Mouse (Mus musculus): ENCODE results near the gene Brk1. TPM values are rescaled to one million over a fixed set of nuclear protein-coding genes. Genes with fewer than 3 reads are reported as not detected.

The Brk1 gene
- polyA plus RNA-seq, 1 experiment from 2014 or later = 220 TPM

GRCm38 (mm10) chr6:113632863-113633262 is 28.3 kb downstream of the Brk1 start:
- H3K9ac ChIP-seq (ENCODE audit: low read length) = no peak overlapping the region
- H3K9me3 ChIP-seq (ENCODE audit: control insufficient read depth, low read length) = no peaks in the 10 kb centered on the region
- ATAC-seq (ENCODE audit: insufficient read depth, low FRiP score, low TSS enrichment) (no peak), DNase-seq (ENCODE audit: low spot score) (no peak)
- 90% methylated on average over 4 of the region's 4 CpGs for WGBS
- no peaks in the 10 kb centered on the region for H3K4me1 ChIP-seq (ENCODE audit: control insufficient read depth, insufficient read depth, low read length)
- H3K27ac ChIP-seq (ENCODE audit: low read depth, low read length) = no peak overlapping the region
- H3K27me3 ChIP-seq (ENCODE audit: control insufficient read depth, insufficient read depth, low read length) = no peaks in the 10 kb centered on the region
- H3K4me3 ChIP-seq (ENCODE audit: low read depth, low read length) = no peak overlapping the region
- no peak overlapping the region for H3K4me2 ChIP-seq (ENCODE audit: low read depth)
- peaks cover 5% of the 10 kb centered on the region; the same call in 1 of the 2 replicates for H3K36me3 ChIP-seq (ENCODE audit: control insufficient read depth, insufficient read depth, low read length)

GRCm38 (mm10) chr6:113638302-113639040 is 33.9 kb downstream of the Brk1 start, which contains the start of gene Irak2:
TSS of gene Irak2 (plus strand) at chr6:113638467.
- Histone ChIP-seq H3K27ac (ENCODE audit: low read depth, low read length) (no peak within 1 kb of the TSS), H3K36me3 (ENCODE audit: control insufficient read depth, insufficient read depth, low read length) (no peaks in the 10 kb centered on the region), H3K4me1 (ENCODE audit: control insufficient read depth, insufficient read depth, low read length) (0 out of 2 replicates have a peak, but pooled peaks cover 3% of the 10 kb centered on the region), H3K4me3 (ENCODE audit: low read depth, low read length) (peak within 1 kb of the TSS; percentile 40), H3K27me3 (ENCODE audit: control insufficient read depth, insufficient read depth, low read length) (no peaks in the 10 kb centered on the region), H3K4me2 (ENCODE audit: low read depth) (peak within 1 kb of the TSS; percentile 65), H3K9ac (ENCODE audit: low read length) (peak within 1 kb of the TSS; percentile 56), H3K9me3 (ENCODE audit: control insufficient read depth, low read length) (no peaks in the 10 kb centered on the region)
- peak; percentile 93 for DNase-seq (ENCODE audit: low spot score)
- WGBS = 10% methylated on average over 37 of the region's 37 CpGs
- peak; percentile 91 for ATAC-seq (ENCODE audit: insufficient read depth, low FRiP score, low TSS enrichment)

GRCm38 (mm10) chr6:113639201-113639600 is 34.6 kb downstream of the Brk1 start:
- Histone ChIP-seq H3K4me1 (ENCODE audit: control insufficient read depth, insufficient read depth, low read length) (0 out of 2 replicates have a peak, but pooled peaks cover 3% of the 10 kb centered on the region), H3K9me3 (ENCODE audit: control insufficient read depth, low read length) (no peaks in the 10 kb centered on the region), H3K36me3 (ENCODE audit: control insufficient read depth, insufficient read depth, low read length) (no peaks in the 10 kb centered on the region), H3K9ac (ENCODE audit: low read length) (no peak overlapping the region), H3K4me3 (ENCODE audit: low read depth, low read length) (no peak overlapping the region), H3K27me3 (ENCODE audit: control insufficient read depth, insufficient read depth, low read length) (no peaks in the 10 kb centered on the region), H3K4me2 (ENCODE audit: low read depth) (no peak overlapping the region), H3K27ac (ENCODE audit: low read depth, low read length) (no peak overlapping the region)
- 86% methylated on average over 4 of the region's 4 CpGs for WGBS
- DNase-seq (ENCODE audit: low spot score) = no peak
- no peak for ATAC-seq (ENCODE audit: insufficient read depth, low FRiP score, low TSS enrichment)

- Histone ChIP-seq H3K4me3 (ENCODE audit: low read depth, low read length) (no peak overlapping the region), H3K36me3 (ENCODE audit: control insufficient read depth, insufficient read depth, low read length) (no peaks in the 10 kb centered on the region), H3K4me2 (ENCODE audit: low read depth) (no peak overlapping the region), H3K4me1 (ENCODE audit: control insufficient read depth, insufficient read depth, low read length) (0 out of 2 replicates have a peak, but pooled peaks cover 3% of the 10 kb centered on the region), H3K27me3 (ENCODE audit: control insufficient read depth, insufficient read depth, low read length) (no peaks in the 10 kb centered on the region), H3K27ac (ENCODE audit: low read depth, low read length) (no peak overlapping the region), H3K9me3 (ENCODE audit: control insufficient read depth, low read length) (no peaks in the 10 kb centered on the region), H3K9ac (ENCODE audit: low read length) (no peak overlapping the region)
- DNase-seq (ENCODE audit: low spot score) (no peak), ATAC-seq (ENCODE audit: insufficient read depth, low FRiP score, low TSS enrichment) (no peak)
- WGBS = 92% methylated on average over 8 of the region's 8 CpGs
Measured at GRCm38 (mm10) chr6:113642605-113643004, 38.0 kb downstream of the Brk1 start.

GRCm38 (mm10) chr6:113643021-113643420 is 38.4 kb downstream of the Brk1 start:
- no peak overlapping the region for H3K27ac ChIP-seq (ENCODE audit: low read depth, low read length)
- no peak overlapping the region for H3K4me2 ChIP-seq (ENCODE audit: low read depth)
- no peak for DNase-seq (ENCODE audit: low spot score)
- no peak for ATAC-seq (ENCODE audit: insufficient read depth, low FRiP score, low TSS enrichment)
- 85% methylated on average over 4 of the region's 4 CpGs for WGBS
- H3K9ac ChIP-seq (ENCODE audit: low read length) = no peak overlapping the region
- H3K4me3 ChIP-seq (ENCODE audit: low read depth, low read length) = no peak overlapping the region
- no peaks in the 10 kb centered on the region for H3K9me3 ChIP-seq (ENCODE audit: control insufficient read depth, low read length)
- H3K27me3 ChIP-seq (ENCODE audit: control insufficient read depth, insufficient read depth, low read length) = no peaks in the 10 kb centered on the region
- H3K36me3 ChIP-seq (ENCODE audit: control insufficient read depth, insufficient read depth, low read length) = no peaks in the 10 kb centered on the region
- 0 out of 2 replicates have a peak, but pooled peaks cover 3% of the 10 kb centered on the region for H3K4me1 ChIP-seq (ENCODE audit: control insufficient read depth, insufficient read depth, low read length)

GRCm38 (mm10) chr6:113643967-113644366 is 39.4 kb downstream of the Brk1 start:
- no peak for ATAC-seq (ENCODE audit: insufficient read depth, low FRiP score, low TSS enrichment)
- H3K4me1 ChIP-seq (ENCODE audit: control insufficient read depth, insufficient read depth, low read length) = no peaks in the 10 kb centered on the region
- WGBS = 93% methylated on average over 2 of the region's 2 CpGs

GRCm38 (mm10) chr6:113644808-113645207 is 40.2 kb downstream of the Brk1 start:
- Histone ChIP-seq H3K4me3 (ENCODE audit: low read depth, low read length) (no peak overlapping the region), H3K27me3 (ENCODE audit: control insufficient read depth, insufficient read depth, low read length) (no peaks in the 10 kb centered on the region), H3K9me3 (ENCODE audit: control insufficient read depth, low read length) (no peaks in the 10 kb centered on the region), H3K9ac (ENCODE audit: low read length) (no peak overlapping the region), H3K36me3 (ENCODE audit: control insufficient read depth, insufficient read depth, low read length) (no peaks in the 10 kb centered on the region), H3K4me1 (ENCODE audit: control insufficient read depth, insufficient read depth, low read length) (no peaks in the 10 kb centered on the region), H3K4me2 (ENCODE audit: low read depth) (no peak overlapping the region), H3K27ac (ENCODE audit: low read depth, low read length) (no peak overlapping the region)
- no peak for DNase-seq (ENCODE audit: low spot score)
- no peak for ATAC-seq (ENCODE audit: insufficient read depth, low FRiP score, low TSS enrichment)
- 89% methylated on average over 8 of the region's 8 CpGs for WGBS

More at GRCm38 (mm10) chr6:113643967-113644366, 39.4 kb downstream of the Brk1 start:
- H3K9me3 ChIP-seq (ENCODE audit: control insufficient read depth, low read length) = no peaks in the 10 kb centered on the region
- no peak overlapping the region for H3K27ac ChIP-seq (ENCODE audit: low read depth, low read length)
- no peaks in the 10 kb centered on the region for H3K36me3 ChIP-seq (ENCODE audit: control insufficient read depth, insufficient read depth, low read length)
- H3K4me3 ChIP-seq (ENCODE audit: low read depth, low read length) = no peak overlapping the region
- H3K27me3 ChIP-seq (ENCODE audit: control insufficient read depth, insufficient read depth, low read length) = no peaks in the 10 kb centered on the region
- no peak overlapping the region for H3K9ac ChIP-seq (ENCODE audit: low read length)
- no peak overlapping the region for H3K4me2 ChIP-seq (ENCODE audit: low read depth)
- no peak for DNase-seq (ENCODE audit: low spot score)

GRCm38 (mm10) chr6:113649346-113650196 is 45.0 kb downstream of the Brk1 start:
- ATAC-seq (ENCODE audit: insufficient read depth, low FRiP score, low TSS enrichment) = no peak
- no peak overlapping the region for H3K9ac ChIP-seq (ENCODE audit: low read length)
- no peak overlapping the region for H3K4me2 ChIP-seq (ENCODE audit: low read depth)
- no peak overlapping the region for H3K4me3 ChIP-seq (ENCODE audit: low read depth, low read length)
- DNase-seq (ENCODE audit: low spot score) = no peak
- WGBS = 88% methylated on average over 7 of the region's 7 CpGs
- no peaks in the 10 kb centered on the region for H3K36me3 ChIP-seq (ENCODE audit: control insufficient read depth, insufficient read depth, low read length)
- H3K9me3 ChIP-seq (ENCODE audit: control insufficient read depth, low read length) = no peaks in the 10 kb centered on the region
- no peak overlapping the region for H3K27ac ChIP-seq (ENCODE audit: low read depth, low read length)
- H3K4me1 ChIP-seq (ENCODE audit: control insufficient read depth, insufficient read depth, low read length) = no peaks in the 10 kb centered on the region
- no peaks in the 10 kb centered on the region for H3K27me3 ChIP-seq (ENCODE audit: control insufficient read depth, insufficient read depth, low read length)

Measured in neural tube, embryonic 11.5 days (tissue).